Mouse (Mus musculus) cerebral cortex, adult 2 months (tissue): ENCODE measurements around the gene Sprr2a3.

Experiments used
- WGBS: fragments of 180-500 bp; shearing (Covaris S2); methylation state at CpG from one replicate; pipeline ENCODE4 v1.1.7; 2018; 5-methylcytosine and 5-hydroxymethylcytosine counted together

The Sprr2a3 gene

GRCm38 (mm10) chr3:92285101-92285500 is at the start of gene Sprr2a3:
TSS of gene Sprr2a3 (plus strand) at chr3:92285417.
- 95% methylated on average over 1 of the region's 1 CpGs for WGBS

GRCm38 (mm10) chr3:92236463-92237189 is 48.6 kb upstream of the Sprr2a3 start:
- no CpG with 5 or more reads among the region's 5 CpGs for WGBS

- WGBS, result no CpG with 5 or more reads among the region's 1 CpGs
Measured at GRCm38 (mm10) chr3:92239197-92239596, 46.0 kb upstream of the Sprr2a3 start.

- no CpG with 5 or more reads among the region's 10 CpGs for WGBS
Measured at GRCm38 (mm10) chr3:92246245-92246644, 39.0 kb upstream of the Sprr2a3 start.

- 92% methylated on average over 1 of the region's 2 CpGs for WGBS
Measured at GRCm38 (mm10) chr3:92250450-92250849, 34.8 kb upstream of the Sprr2a3 start.

- no CpG with 5 or more reads among the region's 8 CpGs for WGBS
Measured at GRCm38 (mm10) chr3:92253860-92254259, 31.4 kb upstream of the Sprr2a3 start.

GRCm38 (mm10) chr3:92263462-92263861 is 21.8 kb upstream of the Sprr2a3 start:
- WGBS, result no CpG with 5 or more reads among the region's 2 CpGs

GRCm38 (mm10) chr3:92271414-92271985 is 13.7 kb upstream of the Sprr2a3 start:
- WGBS, result no CpG with 5 or more reads among the region's 4 CpGs

GRCm38 (mm10) chr3:92274018-92274417 is 11.2 kb upstream of the Sprr2a3 start:
- no CpG with 5 or more reads among the region's 1 CpGs for WGBS

- WGBS, result 92% methylated on average over 5 of the region's 12 CpGs
Measured at GRCm38 (mm10) chr3:92280963-92281606, 4.1 kb upstream of the Sprr2a3 start.

- whole genome bisulfite sequencing, result 86% methylated on average over 6 of the region's 6 CpGs
Measured at GRCm38 (mm10) chr3:92288489-92288888, 3.3 kb downstream of the Sprr2a3 start.

- WGBS, result 88% methylated on average over 1 of the region's 1 CpGs
Measured at GRCm38 (mm10) chr3:92307406-92307805, 22.2 kb downstream of the Sprr2a3 start.

- WGBS, result 78% methylated on average over 2 of the region's 2 CpGs
Measured at GRCm38 (mm10) chr3:92316320-92316719, 31.1 kb downstream of the Sprr2a3 start, which contains the start of gene Sprr2b. TSS of gene Sprr2b (plus strand) at chr3:92316620.

- WGBS, result 60% methylated on average over 2 of the region's 2 CpGs
Measured at GRCm38 (mm10) chr3:92317384-92317783, 32.2 kb downstream of the Sprr2a3 start.

GRCm38 (mm10) chr3:92336278-92336677 is 51.1 kb downstream of the Sprr2a3 start:
- 81% methylated on average over 1 of the region's 1 CpGs for WGBS

GRCm38 (mm10) chr3:92338840-92339239 is 53.6 kb downstream of the Sprr2a3 start, which contains the start of gene Sprr2d:
TSS of gene Sprr2d (plus strand) at chr3:92339140.
- 94% methylated on average over 5 of the region's 5 CpGs for WGBS
